Mouse (Mus musculus): ENCODE measurements at regions not wholly inside any gene's neighbourhood (a gene's known extent, or its start where the extent isn't known, plus 50 kb on each side); places are given as distances from the start of the nearest gene placed in this dataset.

DNA sequence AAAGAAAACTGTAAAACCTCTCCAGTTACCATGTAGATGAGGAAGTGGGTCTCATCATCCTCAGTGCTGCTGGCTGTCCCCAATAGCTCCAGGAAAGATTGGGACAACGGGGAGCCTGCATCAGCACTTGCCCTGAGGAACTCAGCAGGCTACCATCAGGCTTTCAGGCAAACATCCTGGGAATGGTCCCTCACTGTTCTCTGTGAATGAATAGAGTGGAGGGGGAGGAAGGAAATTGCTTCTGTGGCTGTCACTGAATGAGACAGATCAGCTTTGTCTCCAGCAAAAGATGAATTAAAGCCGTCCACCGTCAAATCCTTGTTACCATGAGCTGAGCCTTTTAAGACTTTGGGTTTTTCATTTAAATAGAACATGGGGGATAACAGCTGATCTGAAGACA is 224.9 kb upstream of the Ercc4 start:
- no peak for TF ChIP-seq TCF12 (IDR thresholded peaks at IDR 0.05; ENCODE audit: insufficient read depth, poor library complexity, severe bottlenecking)
- TF ChIP-seq POLR2A (IDR thresholded peaks at IDR 0.05; ENCODE audit: insufficient read length, low read depth), result no peak

Measured in myocyte (in vitro differentiated cells).